Mouse (Mus musculus) embryonic facial prominence, embryonic 15.5 days (tissue): ENCODE results near the gene Ccdc182. TPM values are rescaled to one million over a fixed set of nuclear protein-coding genes. Genes with fewer than 3 reads are reported as not detected.

ENCODE experiments used
- ATAC-seq: fragments of 200-750 bp; cut with Nextera tagmentation; 2 replicates; pipeline ENCODE4 v1.8.0; 2017; ENCODE audit warnings: low read depth, moderate TSS enrichment; ENCODE audit not compliant: insufficient number of reproducible peaks, low FRiP score, low TSS enrichment
- H3K27ac ChIP-seq: fragments of 300-500 bp; sonication (generic); replicated peaks from 2 replicates; pipeline ENCODE4 v1.5.1; 2015; ENCODE audit warnings: mild to moderate bottlenecking, inconsistent platforms
- H3K27me3 ChIP-seq: fragments of 300-500 bp; sonication (generic); 2 replicates; pipeline ENCODE4 v1.6.1; 2015; ENCODE audit warnings: inconsistent platforms
- H3K36me3 ChIP-seq: fragments of 300-500 bp; sonication (generic); 2 replicates; pipeline ENCODE4 v1.6.1; 2015; ENCODE audit warnings: mild to moderate bottlenecking, inconsistent platforms
- H3K4me1 ChIP-seq: fragments of 300-500 bp; sonication (generic); 2 replicates; pipeline ENCODE4 v1.6.1; 2015; ENCODE audit warnings: inconsistent platforms
- H3K4me2 ChIP-seq: fragments of 300-500 bp; sonication (generic); replicated peaks from 2 replicates; pipeline ENCODE4 v1.6.1; 2015; ENCODE audit warnings: mild to moderate bottlenecking, inconsistent platforms
- H3K4me3 ChIP-seq: fragments of 300-500 bp; sonication (generic); replicated peaks from 2 replicates; pipeline ENCODE4 v1.5.1; 2015; ENCODE audit warnings: mild to moderate bottlenecking, inconsistent platforms
- H3K9ac ChIP-seq: fragments of 300-500 bp; sonication (generic); 2 replicates; pipeline ENCODE4 v1.6.1; 2015; ENCODE audit warnings: inconsistent platforms
- H3K9me3 ChIP-seq: fragments of 300-500 bp; sonication (generic); replicated peaks from 2 replicates; pipeline ENCODE4 v1.6.1; 2016; ENCODE audit warnings: inconsistent platforms
- WGBS: fragments of 180-500 bp; shearing (Covaris S2); methylation state at CpG from one replicate; pipeline ENCODE4 v1.1.7; 2015; 5-methylcytosine and 5-hydroxymethylcytosine counted together
- polyA plus RNA-seq: library from polyadenylated mRNA; unstranded; fragments of >200 nt; fragmentation: Nextera tagmentation; extraction: Ambion mirVana; gene quantifications from 2 replicates; pipeline ENCODE4 v1.2.1, GENCODE M21; 2015

Ccdc182 gene
- polyA plus RNA-seq, 1 experiment from 2014 or later = not detected

DNA sequence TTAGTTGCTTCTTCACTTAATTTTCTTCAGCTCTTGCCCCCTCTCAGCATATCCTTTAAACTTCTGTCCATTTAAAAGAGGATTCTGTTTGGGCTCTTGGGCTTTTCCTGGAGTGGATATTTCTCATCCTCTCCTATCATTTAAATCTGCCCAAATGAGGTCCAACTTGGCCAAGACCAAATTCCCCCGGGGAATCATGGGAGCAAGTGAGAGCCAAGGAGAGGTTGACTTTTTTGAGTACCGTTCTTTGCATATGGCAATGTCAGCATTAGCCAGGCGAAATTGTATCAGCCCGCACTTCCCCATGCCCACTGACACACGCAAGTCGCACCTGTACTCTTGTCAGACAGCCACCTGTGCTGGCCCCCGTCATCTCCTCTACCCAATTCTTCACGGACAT, 37.9 kb downstream of the Ccdc182 start:
- ATAC-seq = no peak
- H3K27me3 ChIP-seq = no peaks in the 10 kb centered on the region
- H3K4me1 ChIP-seq = peaks cover 19% of the 10 kb centered on the region
- no peaks in the 10 kb centered on the region for H3K9me3 ChIP-seq
- H3K4me3 ChIP-seq = no peak overlapping the region
- no peak overlapping the region for H3K27ac ChIP-seq
- no peaks in the 10 kb centered on the region for H3K36me3 ChIP-seq
- WGBS = 85% methylated on average over 8 of the region's 8 CpGs
- no peak overlapping the region for H3K4me2 ChIP-seq
- H3K9ac ChIP-seq = no peak overlapping the region

DNA sequence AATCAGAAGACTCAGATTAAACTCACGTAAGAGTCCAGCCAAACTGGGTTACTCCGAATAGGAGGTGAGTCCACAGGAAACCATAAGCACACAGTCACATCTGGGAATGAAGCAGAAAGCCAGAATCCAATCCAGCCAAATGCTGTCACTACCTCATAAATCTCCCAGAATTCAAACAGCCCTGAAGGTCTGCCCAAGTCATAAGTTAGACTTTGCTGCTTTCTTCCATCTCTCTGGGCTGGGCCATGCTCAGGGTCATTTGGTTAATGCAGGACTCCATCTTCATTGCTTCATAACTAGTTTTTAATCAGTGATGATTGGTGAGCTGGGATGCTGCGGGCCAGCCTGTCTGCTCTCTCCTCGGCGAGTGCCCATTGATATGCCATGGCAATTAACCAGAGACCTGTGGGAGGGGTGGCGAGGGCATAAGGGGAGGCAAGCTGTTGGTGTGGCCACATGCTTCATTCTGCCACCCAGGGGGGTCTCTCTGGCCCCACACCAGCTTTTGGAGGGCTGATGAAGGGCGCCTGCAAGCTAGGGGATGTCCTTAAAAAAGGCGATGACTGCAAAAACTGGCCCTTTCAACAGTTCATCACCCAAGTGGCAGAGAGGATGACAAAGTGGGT, 38.6 kb downstream of the Ccdc182 start:
- H3K27ac ChIP-seq = no peak overlapping the region
- no peaks in the 10 kb centered on the region for H3K9me3 ChIP-seq
- no peak overlapping the region for H3K4me3 ChIP-seq
- peaks cover 3% of the 10 kb centered on the region; the same call in 1 of the 2 replicates for H3K36me3 ChIP-seq
- H3K4me1 ChIP-seq = peaks cover 19% of the 10 kb centered on the region
- H3K9ac ChIP-seq = no peak overlapping the region
- no peak for ATAC-seq
- H3K4me2 ChIP-seq = no peak overlapping the region
- no peaks in the 10 kb centered on the region for H3K27me3 ChIP-seq
- WGBS = 87% methylated on average over 8 of the region's 8 CpGs

DNA sequence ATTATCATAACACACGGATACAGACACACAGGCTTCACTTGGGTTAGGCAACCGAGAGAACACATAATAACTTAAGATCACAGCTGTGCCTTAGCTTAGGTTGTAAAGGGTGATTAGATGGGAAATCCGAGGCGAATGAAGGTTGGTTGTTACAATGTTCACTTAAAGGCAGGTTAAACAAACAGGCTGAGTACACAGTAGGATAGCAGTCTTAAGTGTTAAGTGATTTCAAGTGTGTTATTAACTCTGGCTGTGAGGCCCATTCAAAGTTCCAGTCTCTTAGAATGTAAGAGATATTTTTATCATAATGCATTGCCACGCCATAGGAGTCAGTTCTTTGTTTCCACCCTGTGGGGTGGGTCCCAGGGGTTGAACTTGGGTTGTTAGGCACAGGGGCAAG, 41.0 kb downstream of the Ccdc182 start:
- H3K27ac ChIP-seq = no peak overlapping the region
- H3K9me3 ChIP-seq = no peaks in the 10 kb centered on the region
- H3K27me3 ChIP-seq = no peaks in the 10 kb centered on the region
- H3K4me2 ChIP-seq = no peak overlapping the region
- ATAC-seq = no peak
- WGBS = 51% methylated on average over 5 of the region's 5 CpGs
- H3K36me3 ChIP-seq = peaks cover 5% of the 10 kb centered on the region; the same call in 1 of the 2 replicates
- peaks cover 11% of the 10 kb centered on the region for H3K4me1 ChIP-seq
- no peak overlapping the region for H3K4me3 ChIP-seq
- no peak overlapping the region for H3K9ac ChIP-seq

DNA sequence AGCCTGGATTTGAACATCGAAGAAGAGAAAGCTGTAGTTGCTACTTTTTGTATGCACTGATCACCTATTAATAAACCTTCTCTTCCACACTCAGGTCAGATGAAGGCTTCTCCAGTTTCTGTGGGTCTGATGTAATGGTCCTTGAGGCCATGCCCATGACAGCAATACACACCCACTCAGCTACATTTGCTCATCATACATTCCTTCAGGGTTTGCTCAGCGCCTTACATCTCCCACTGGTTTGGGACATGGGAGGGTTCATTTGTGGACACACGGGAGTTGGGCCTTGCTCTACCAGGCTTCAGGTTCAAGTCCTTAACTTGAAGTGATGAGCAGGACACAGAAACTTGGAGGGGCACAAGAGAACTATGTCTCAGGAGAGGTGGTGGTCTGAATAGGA, 44.1 kb downstream of the Ccdc182 start:
- 90% methylated on average over 3 of the region's 3 CpGs for WGBS
- Histone ChIP-seq H3K9ac (no peak overlapping the region), H3K4me3 (no peak overlapping the region), H3K27ac (no peak overlapping the region), H3K36me3 (peaks cover 5% of the 10 kb centered on the region; the same call in 1 of the 2 replicates), H3K27me3 (no peaks in the 10 kb centered on the region), H3K4me2 (no peak overlapping the region), H3K4me1 (no peaks in the 10 kb centered on the region), H3K9me3 (no peaks in the 10 kb centered on the region)
- ATAC-seq = no peak

Other genes starting within 250 kb of the Ccdc182 start
- 269 and 279 TPM in 2 replicates for gene Srsf1, start 246.7 kb upstream of the Ccdc182 start, polyA plus RNA-seq
- gene Vezf1, start 225.8 kb upstream of the Ccdc182 start, polyA plus RNA-seq = 37.5 and 39.6 TPM in 2 replicates
- 35.4 and 38.7 TPM in 2 replicates for gene Cuedc1, start 196.0 kb upstream of the Ccdc182 start, polyA plus RNA-seq
- gene Mrps23, start 89.7 kb upstream of the Ccdc182 start, polyA plus RNA-seq = 58.4 and 61.6 TPM in 2 replicates